Mouse (Mus musculus) layer of hippocampus, adult 18-20 months (tissue): Measurements from ENCODE around the gene Hipk1. TPM values are rescaled to one million over a fixed set of nuclear protein-coding genes. Genes with fewer than 3 reads are reported as not detected.
A peak's percentile ranks its signal among the peaks of the same experiment; 100 is the strongest.
"Not testable (repeated sequence)": the region's sequence is repeated elsewhere in the genome, so short reads cannot be mapped to it uniquely, and the experiment has no call there.

Experiments
- DNase-seq, 2 experiments: peaks; one replicate each; pipeline ENCODE4 v3.0.0; 2022; ENCODE audit warnings: low spot score in 2 of 2
- total RNA-seq, 2 experiments: library from RNA; stranded (reverse); gene quantifications; 2 replicates each; pipeline ENCODE4 v1.2.3; 2021

Gene Hipk1
- total RNA-seq, 2 experiments from 2014 or later, result 131 to 137 TPM

DNA sequence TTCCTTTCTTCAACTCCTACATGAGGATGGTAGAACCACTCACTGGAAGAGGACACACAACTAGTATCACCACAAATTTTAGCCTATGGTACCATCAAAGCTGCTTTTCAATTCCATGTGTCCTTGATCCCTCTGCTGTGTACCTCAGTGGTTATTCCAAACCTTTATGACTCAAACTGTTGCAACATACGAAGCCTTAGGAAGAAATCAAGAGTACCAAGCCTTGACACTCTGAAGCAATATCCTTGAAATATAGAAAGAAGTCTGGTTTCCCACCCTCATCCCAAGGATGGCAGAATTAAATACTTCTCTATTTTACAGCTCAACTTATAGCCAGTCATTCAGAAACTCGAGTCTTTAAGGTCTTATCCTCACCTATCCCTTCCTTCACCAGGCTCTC, 5.0 kb upstream of the Hipk1 start:
- DNase-seq, result no peak

GRCm38 (mm10) chr3:103792566-103792965, 1.2 kb upstream of the Hipk1 start:
- no peak for DNase-seq

DNA sequence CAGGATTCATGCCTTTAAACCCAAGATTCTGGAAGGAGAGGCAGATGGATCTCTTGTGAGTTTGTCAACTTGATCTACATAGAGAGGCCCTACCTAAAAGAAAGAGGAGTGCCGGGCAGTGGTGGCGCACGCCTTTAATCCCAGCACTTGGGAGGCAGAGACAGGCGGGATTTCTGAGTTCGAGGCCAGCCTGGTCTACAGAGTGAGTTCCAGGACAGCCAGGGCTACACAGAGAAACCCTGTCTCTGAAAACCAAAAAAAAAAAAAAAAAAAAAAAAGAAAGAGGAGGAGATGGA, 696 bp upstream of the Hipk1 start:
- DNase-seq, result not testable (repeated sequence)

- peak in 1 of 2 experiments; percentile 38 for DNase-seq
Measured at GRCm38 (mm10) chr3:103790346-103791145, 817 bp downstream of the Hipk1 start.

DNA sequence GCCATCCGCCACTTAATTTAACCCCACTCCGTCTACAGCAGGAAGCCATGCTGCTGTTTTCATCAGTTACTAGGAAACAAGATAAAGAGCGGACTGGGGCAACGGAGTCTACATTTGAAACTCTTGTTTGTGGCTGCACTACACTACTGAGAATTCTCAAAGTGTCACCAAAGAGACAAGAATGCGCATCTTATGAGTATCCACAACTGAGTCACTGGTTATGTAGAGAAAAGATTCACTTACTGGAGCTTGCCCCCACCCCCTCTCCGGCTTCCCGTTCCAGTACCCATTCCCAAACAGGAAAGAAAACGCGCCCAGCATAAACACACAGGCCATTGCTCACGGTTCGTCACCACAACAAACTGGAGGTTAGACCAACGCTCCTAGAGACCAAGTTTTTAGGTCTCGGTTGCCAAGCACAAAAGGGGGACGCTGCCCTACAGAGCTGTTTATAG, 1.4 kb downstream of the Hipk1 start:
- DNase-seq, result no peak

GRCm38 (mm10) chr3:103789096-103789495, 2.3 kb downstream of the Hipk1 start:
- DNase-seq, result no peak

- DNase-seq, result no peak
Measured at GRCm38 (mm10) chr3:103787225-103787624, 4.1 kb downstream of the Hipk1 start.

DNA sequence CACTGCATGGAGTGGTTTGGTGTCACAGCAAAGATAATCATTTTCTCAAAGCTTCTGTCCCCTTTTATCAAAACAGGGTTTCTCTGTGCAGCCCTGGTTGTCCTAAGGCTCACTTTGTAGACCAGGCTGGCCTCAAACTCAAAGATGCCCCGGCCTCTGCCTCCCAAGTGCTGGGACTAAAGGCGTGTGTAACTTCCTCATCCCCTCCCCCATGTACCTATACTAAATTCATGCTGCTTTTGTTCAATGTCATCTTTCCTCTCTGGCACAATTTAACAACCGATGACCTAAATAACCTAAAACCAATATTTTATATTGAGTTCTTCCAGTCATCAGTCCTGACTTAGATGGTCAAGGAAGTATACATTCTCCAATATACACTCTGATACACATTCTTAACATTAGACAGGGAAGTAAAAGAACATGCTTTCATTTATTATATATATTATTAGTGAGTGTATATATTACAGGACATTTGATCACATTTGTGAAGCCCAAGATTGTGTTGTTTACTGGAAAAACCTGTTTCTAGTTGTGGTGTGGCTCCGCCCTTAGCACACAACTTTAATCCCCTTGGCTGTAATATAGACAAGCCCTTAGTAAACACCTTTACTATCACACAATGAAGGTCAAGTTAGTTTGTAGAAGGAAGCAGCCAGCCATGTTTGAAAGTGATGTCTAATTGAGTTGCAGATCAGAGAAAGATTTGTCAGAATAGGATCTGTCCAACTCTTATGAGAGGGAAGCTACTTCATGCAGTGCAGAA, 8.3 kb downstream of the Hipk1 start:
- DNase-seq, result no peak

GRCm38 (mm10) chr3:103780777-103781176, 10.6 kb downstream of the Hipk1 start:
- DNase-seq, result no peak

- peak; percentile 23 to 42 for DNase-seq
Measured at GRCm38 (mm10) chr3:103780271-103780670, 11.1 kb downstream of the Hipk1 start.

DNA sequence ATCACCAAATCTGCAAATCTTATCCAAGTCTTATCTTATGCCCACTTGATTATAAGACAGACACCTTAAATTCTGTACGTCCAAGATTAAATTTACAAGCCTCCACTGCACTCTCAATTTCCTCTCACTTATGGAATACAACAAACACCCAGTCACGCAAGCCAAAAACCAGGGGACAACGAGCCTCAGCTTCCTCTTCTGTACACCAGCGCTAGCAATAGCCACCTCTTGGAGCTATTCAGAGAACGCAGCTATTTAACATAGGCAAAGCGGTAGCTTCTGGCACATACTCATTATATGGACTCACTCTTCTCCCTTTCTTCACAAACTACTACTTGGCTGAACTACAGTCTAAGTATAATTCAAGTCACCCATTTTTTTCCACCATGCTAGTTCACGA, 12.2 kb downstream of the Hipk1 start:
- DNase-seq, result no peak

DNA sequence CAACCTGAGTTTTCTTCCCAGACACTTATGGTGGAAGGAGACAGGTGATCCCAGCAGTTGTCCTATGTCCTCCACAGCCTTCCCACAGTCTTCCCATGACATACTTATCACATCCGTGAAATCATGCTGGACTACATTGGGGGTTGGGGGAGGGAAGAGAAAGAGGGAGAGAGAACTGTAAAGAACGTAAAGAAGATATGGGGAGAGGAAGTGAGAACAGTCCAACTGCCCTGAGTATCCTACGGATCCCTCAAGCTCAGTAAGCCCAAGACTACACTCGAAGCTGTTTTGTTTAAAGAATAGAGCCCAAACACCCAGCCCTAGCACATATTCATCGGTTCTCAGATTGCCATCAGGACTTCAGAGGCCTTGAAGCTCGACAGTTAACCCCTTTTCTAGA, 12.7 kb downstream of the Hipk1 start:
- DNase-seq, result no peak

DNA sequence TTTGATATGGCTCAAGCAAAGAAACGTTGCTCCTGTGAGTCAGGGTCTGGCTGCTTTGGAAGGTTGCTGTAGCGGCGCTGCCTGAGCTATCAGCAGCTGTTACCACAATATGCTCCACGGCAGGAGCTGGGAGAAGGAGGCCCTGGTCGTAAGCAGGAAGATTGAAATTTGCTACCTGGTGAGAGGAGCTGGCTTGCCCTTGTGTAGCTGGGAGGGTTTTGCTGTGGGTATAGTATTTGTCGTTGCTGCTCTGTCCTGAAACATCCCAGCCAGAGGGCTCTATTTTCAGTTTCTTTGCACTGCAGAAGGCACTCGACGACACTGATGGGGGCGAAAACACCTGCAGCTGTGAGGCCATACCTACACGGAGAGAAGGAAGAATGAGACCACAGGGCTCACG, 13.4 kb downstream of the Hipk1 start:
- DNase-seq, result peak; percentile 26 to 52

DNA sequence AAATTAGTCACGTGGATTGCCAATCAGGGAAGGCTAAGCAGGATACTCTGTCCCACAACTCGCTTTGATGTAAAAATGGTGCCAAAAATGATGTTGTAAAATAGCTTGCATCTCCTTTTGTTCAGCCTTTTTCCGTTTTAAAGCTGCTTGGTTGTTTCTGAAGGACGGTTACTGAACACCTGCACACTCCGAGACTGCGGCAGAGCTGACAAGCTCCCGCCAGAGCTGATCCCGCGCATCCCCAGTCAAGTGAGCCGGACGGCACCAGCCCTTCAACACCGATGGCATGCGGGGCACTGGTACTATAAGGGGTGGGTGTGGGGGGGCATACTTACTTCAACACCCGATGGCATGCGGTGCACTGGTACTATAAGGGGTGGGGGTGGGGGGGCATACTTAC, 17.4 kb downstream of the Hipk1 start:
- DNase-seq, result no peak

- DNase-seq, result no peak
Measured at GRCm38 (mm10) chr3:103773508-103773907, 17.9 kb downstream of the Hipk1 start.

- no peak for DNase-seq
Measured at GRCm38 (mm10) chr3:103772846-103773245, 18.5 kb downstream of the Hipk1 start.

- peak in 1 of 2 experiments; percentile 52 for DNase-seq
Measured at GRCm38 (mm10) chr3:103771531-103772130, 19.7 kb downstream of the Hipk1 start.

DNA sequence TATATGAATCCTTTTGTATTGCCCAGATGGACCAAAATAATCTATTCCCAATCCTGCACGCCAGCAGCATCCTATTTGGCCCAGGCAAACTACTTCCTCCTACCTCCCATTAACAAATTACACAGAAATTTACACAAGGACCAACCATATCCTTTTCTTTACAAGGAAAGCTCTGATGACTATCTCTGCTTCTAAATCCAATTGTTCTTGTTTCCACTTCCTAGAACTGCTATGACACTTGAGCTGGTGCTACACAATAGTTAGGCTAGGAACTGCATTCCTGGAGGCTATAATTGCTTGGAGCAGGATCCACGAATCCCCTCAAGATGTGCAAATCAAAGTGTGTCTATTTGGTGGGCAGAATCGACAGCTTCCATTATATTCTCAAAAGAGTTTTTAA, 24.6 kb downstream of the Hipk1 start:
- DNase-seq, result no peak

DNA sequence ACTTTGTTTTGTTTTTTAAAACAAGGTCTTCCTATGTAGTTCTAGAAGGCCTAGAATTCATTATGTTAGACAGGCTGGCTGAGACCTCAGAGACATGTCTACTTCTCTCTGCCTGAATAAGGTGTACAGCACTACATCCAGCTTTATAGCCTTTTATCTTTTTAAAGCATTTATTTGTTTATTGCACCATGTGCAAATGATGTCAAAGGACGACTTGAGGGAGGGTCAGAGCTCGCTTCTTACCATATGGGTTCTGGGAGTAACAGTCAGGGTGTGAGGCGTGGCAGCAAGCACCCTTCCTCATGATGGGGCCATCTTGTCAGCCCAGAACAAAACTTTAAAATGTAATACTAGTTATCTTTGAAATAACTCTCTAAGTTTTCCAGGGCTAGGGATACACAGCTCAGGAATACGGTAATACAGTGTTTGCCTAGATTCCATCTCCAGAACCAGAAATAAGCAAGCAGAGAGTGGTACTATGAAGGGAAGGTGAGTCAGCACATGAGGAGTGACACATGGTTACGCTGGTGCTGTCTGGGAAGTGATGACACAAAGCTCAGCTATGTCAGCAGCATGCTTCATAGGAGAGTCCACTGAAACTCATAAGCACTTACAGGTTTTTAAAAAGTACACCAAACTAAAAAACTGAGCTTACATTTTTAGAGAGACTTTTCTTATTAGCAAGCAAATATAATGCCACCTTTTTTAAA, 31.9 kb downstream of the Hipk1 start:
- no peak for DNase-seq

DNA sequence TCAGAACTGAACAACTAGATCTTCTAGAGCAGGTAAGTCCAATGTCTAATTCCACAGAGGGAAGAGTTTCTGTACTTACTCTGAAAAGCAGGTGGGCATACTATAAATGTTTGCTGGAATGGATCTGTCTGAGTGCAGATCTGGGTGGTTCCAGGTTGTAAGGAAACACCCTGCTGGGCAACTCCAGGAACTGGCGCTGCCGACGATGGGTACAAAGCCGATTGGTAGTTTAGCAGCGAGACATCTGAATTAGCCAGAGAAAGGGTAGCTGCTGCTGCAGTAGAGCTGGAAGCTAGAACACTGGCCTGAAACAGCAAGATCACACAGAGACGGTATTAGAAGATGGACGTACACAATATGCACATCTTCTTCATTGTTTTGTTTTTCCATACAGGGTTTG, 32.9 kb downstream of the Hipk1 start:
- no peak for DNase-seq

- no peak for DNase-seq
Measured at GRCm38 (mm10) chr3:103756920-103757319, 34.4 kb downstream of the Hipk1 start.

DNA sequence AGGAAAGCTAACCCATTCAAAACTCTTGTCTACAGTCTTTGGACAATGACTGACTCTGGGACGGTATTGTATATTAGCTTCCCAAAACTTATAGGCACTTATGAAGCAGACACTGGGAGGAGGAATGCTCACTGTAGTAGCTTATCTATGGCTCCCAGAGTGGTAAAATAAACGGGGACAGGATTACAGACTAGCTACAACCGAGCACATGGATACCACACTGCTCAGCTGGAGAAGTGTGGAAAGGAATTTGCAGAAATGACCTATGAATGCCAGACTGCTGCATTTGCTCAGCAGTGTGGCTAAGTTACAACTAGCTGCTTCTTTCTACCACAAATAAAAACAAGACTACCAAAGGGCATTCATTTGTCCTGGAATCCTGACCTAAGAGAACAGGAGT, 36.0 kb downstream of the Hipk1 start:
- no peak for DNase-seq
